Mouse (Mus musculus): ENCODE results near the gene Utp15. TPM values are rescaled to one million over a fixed set of nuclear protein-coding genes. Genes with fewer than 3 reads are reported as not detected.

Utp15 gene
- polyA plus RNA-seq, 1 experiment from 2014 or later: 42.2 TPM

GRCm38 (mm10) chr13:98290719-98291118 is 27.9 kb upstream of the Utp15 start:
- H3K4me2 ChIP-seq (replicated peaks): no peak overlapping the region
- ATAC-seq (ENCODE audit: insufficient number of reproducible peaks, insufficient read depth, low FRiP score, low TSS enrichment): no peak
- H3K27ac ChIP-seq: no peak overlapping the region
- H3K27me3 ChIP-seq: no peaks in the 10 kb centered on the region
- no peaks in the 10 kb centered on the region for H3K9me3 ChIP-seq
- no peaks in the 10 kb centered on the region for H3K36me3 ChIP-seq
- H3K9ac ChIP-seq: no peak overlapping the region
- WGBS: 46% methylated on average over 2 of the region's 2 CpGs
- no peak overlapping the region for H3K4me3 ChIP-seq
- no peaks in the 10 kb centered on the region for H3K4me1 ChIP-seq

DNA sequence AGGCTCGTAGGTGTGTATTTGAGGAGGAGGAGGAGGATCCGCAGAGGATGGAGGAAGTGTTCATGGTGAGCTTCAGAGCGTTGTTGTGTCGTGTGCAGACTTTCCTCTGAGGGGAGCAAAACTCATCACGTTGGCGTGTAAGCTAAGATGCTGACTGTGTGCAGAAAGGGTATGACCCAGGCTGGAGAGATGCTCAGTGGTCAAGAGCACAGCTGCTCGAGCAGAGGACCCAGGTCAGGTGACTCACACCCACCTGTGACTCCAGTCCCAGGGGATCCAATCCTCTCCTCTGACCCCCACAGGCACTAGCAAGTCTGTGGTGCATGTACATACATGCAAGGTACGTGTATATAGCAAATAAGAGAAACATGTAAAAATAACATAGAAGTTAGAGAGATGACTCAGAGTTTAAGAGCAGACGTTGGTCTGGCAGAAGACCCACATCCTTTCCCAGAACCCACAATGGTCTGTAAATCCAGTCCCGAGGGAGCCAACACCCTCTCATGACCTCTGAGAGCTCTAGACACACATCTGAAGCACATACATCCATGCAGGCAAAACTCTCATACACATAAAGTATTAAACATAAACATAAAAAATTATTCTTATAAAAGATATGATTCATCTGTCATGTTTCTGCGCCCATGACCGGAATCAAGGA is 18.3 kb upstream of the Utp15 start:
- ATAC-seq (ENCODE audit: insufficient number of reproducible peaks, insufficient read depth, low FRiP score, low TSS enrichment): no peak
- Histone ChIP-seq H3K9me3 (no peaks in the 10 kb centered on the region), H3K36me3 (no peaks in the 10 kb centered on the region), H3K4me2 (replicated peaks) (no peak overlapping the region), H3K9ac (no peak overlapping the region), H3K27ac (no peak overlapping the region), H3K4me3 (no peak overlapping the region), H3K4me1 (no peaks in the 10 kb centered on the region), H3K27me3 (no peaks in the 10 kb centered on the region)
- WGBS: 78% methylated on average over 12 of the region's 12 CpGs

- no peak within 1 kb of the TSS for H3K4me2 ChIP-seq (replicated peaks)
- H3K4me3 ChIP-seq: no peak within 1 kb of the TSS
- H3K9ac ChIP-seq: no peak within 1 kb of the TSS
- no peaks in the 10 kb centered on the region for H3K4me1 ChIP-seq
- WGBS: 84% methylated on average over 5 of the region's 5 CpGs
- no peak within 1 kb of the TSS for H3K27ac ChIP-seq
- H3K36me3 ChIP-seq: peaks cover 5% of the 10 kb centered on the region; the same call in 1 of the 2 replicates
- no peaks in the 10 kb centered on the region for H3K27me3 ChIP-seq
- ATAC-seq (ENCODE audit: insufficient number of reproducible peaks, insufficient read depth, low FRiP score, low TSS enrichment): no peak
- H3K9me3 ChIP-seq: no peaks in the 10 kb centered on the region
Measured at GRCm38 (mm10) chr13:98279686-98280085, 16.8 kb upstream of the Utp15 start, which contains the start of gene Gm21976. Gene Gm21976, plus strand, starts transcription at chr13:98279887.

DNA sequence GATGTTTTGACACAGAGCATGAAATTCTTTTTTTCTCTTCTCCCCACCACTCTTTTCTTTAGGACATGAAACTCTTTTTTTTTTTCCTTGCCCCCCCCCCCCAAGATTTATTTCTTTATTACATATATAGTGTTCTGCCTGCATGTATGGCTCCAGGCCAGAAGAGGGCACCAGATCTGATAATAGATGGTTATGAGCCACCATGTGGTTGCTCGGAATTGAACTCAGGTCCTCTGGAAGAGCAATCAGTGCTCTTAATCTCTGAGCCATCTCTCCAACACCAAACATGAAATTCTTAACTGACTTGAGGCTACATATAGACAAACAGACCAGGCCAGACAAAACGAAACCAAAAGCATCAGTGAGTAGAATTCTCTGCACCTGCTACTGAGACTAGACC is 14.7 kb upstream of the Utp15 start:
- H3K4me1 ChIP-seq: no peaks in the 10 kb centered on the region
- H3K9ac ChIP-seq: no peak overlapping the region
- no peak overlapping the region for H3K27ac ChIP-seq
- peaks cover 16% of the 10 kb centered on the region; the same call in 1 of the 2 replicates for H3K36me3 ChIP-seq
- H3K27me3 ChIP-seq: no peaks in the 10 kb centered on the region
- 85% methylated on average over 2 of the region's 2 CpGs for WGBS
- H3K4me2 ChIP-seq (replicated peaks): no peak overlapping the region
- no peaks in the 10 kb centered on the region for H3K9me3 ChIP-seq
- ATAC-seq (ENCODE audit: insufficient number of reproducible peaks, insufficient read depth, low FRiP score, low TSS enrichment): no peak
- no peak overlapping the region for H3K4me3 ChIP-seq

GRCm38 (mm10) chr13:98276253-98276652 is 13.4 kb upstream of the Utp15 start:
- no peak for ATAC-seq (ENCODE audit: insufficient number of reproducible peaks, insufficient read depth, low FRiP score, low TSS enrichment)

GRCm38 (mm10) chr13:98275646-98276045 is 12.8 kb upstream of the Utp15 start:
- H3K4me1 ChIP-seq: no peaks in the 10 kb centered on the region
- H3K9me3 ChIP-seq: no peaks in the 10 kb centered on the region
- no peak overlapping the region for H3K9ac ChIP-seq
- no peak overlapping the region for H3K4me3 ChIP-seq
- no peak overlapping the region for H3K27ac ChIP-seq
- WGBS: 80% methylated on average over 4 of the region's 4 CpGs
- H3K36me3 ChIP-seq: peaks cover 33% of the 10 kb centered on the region
- no peaks in the 10 kb centered on the region for H3K27me3 ChIP-seq
- H3K4me2 ChIP-seq (replicated peaks): no peak overlapping the region
- no peak for ATAC-seq (ENCODE audit: insufficient number of reproducible peaks, insufficient read depth, low FRiP score, low TSS enrichment)

More at GRCm38 (mm10) chr13:98276253-98276652, 13.4 kb upstream of the Utp15 start:
- peaks cover 27% of the 10 kb centered on the region for H3K36me3 ChIP-seq
- H3K27me3 ChIP-seq: no peaks in the 10 kb centered on the region
- H3K4me2 ChIP-seq (replicated peaks): no peak overlapping the region
- no peaks in the 10 kb centered on the region for H3K9me3 ChIP-seq
- no peak overlapping the region for H3K27ac ChIP-seq
- WGBS: 89% methylated on average over 7 of the region's 7 CpGs
- no peaks in the 10 kb centered on the region for H3K4me1 ChIP-seq
- H3K9ac ChIP-seq: no peak overlapping the region
- H3K4me3 ChIP-seq: no peak overlapping the region

DNA sequence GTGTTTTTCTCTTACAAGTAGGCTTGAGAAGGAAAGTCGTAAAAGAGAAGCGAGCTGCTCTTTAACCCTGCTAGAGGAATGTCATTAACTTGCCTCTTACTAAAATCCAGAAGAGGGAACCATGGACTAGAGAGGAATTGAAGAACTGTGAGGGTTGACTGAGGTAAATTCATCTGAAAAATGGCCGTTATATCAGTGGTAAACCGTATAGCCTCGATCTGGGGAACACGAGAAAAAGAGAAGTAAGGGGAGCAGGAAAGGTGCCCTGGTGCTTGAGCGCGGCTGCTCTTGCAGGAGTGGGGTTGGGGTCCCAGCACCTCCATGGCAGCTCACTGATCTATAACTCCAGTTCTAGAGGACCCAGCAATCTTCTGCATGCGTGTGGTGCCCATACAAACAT is 11.2 kb upstream of the Utp15 start:
- H3K36me3 ChIP-seq: peaks cover 39% of the 10 kb centered on the region
- no peak overlapping the region for H3K9ac ChIP-seq
- H3K27ac ChIP-seq: no peak overlapping the region
- H3K4me2 ChIP-seq (replicated peaks): no peak overlapping the region
- ATAC-seq (ENCODE audit: insufficient number of reproducible peaks, insufficient read depth, low FRiP score, low TSS enrichment): no peak
- no peaks in the 10 kb centered on the region for H3K9me3 ChIP-seq
- 90% methylated on average over 9 of the region's 9 CpGs for WGBS
- H3K4me3 ChIP-seq: no peak overlapping the region
- no peaks in the 10 kb centered on the region for H3K27me3 ChIP-seq
- H3K4me1 ChIP-seq: no peaks in the 10 kb centered on the region

GRCm38 (mm10) chr13:98264111-98264510 is 1.3 kb upstream of the Utp15 start:
- WGBS: 29% methylated on average over 5 of the region's 5 CpGs
- Histone ChIP-seq H3K27me3 (no peaks in the 10 kb centered on the region), H3K4me2 (replicated peaks) (peak overlapping the region; percentile 91), H3K27ac (no peak overlapping the region), H3K36me3 (peaks cover 12% of the 10 kb centered on the region; the same call in 1 of the 2 replicates), H3K4me3 (peak overlapping the region; percentile 73), H3K4me1 (peaks cover 18% of the 10 kb centered on the region), H3K9me3 (no peaks in the 10 kb centered on the region), H3K9ac (peak overlapping the region; percentile 32; the same call in 1 of the 2 replicates)
- no peak for ATAC-seq (ENCODE audit: insufficient number of reproducible peaks, insufficient read depth, low FRiP score, low TSS enrichment)

GRCm38 (mm10) chr13:98263458-98263987 is 682 bp upstream of the Utp15 start:
- H3K4me2 ChIP-seq (replicated peaks): peak overlapping the region; percentile 91
- peak overlapping the region; percentile 73 for H3K4me3 ChIP-seq
- WGBS: 2% methylated on average over 16 of the region's 16 CpGs
- ATAC-seq (ENCODE audit: insufficient number of reproducible peaks, insufficient read depth, low FRiP score, low TSS enrichment): 0 out of 2 replicates have a peak, but pooled peaks have one; percentile 18
- no peaks in the 10 kb centered on the region for H3K9me3 ChIP-seq
- peaks cover 18% of the 10 kb centered on the region for H3K4me1 ChIP-seq
- peaks cover 10% of the 10 kb centered on the region; the same call in 1 of the 2 replicates for H3K36me3 ChIP-seq
- peak overlapping the region; percentile 81 for H3K9ac ChIP-seq
- H3K27me3 ChIP-seq: no peaks in the 10 kb centered on the region
- H3K27ac ChIP-seq: peak overlapping the region; percentile 87

DNA sequence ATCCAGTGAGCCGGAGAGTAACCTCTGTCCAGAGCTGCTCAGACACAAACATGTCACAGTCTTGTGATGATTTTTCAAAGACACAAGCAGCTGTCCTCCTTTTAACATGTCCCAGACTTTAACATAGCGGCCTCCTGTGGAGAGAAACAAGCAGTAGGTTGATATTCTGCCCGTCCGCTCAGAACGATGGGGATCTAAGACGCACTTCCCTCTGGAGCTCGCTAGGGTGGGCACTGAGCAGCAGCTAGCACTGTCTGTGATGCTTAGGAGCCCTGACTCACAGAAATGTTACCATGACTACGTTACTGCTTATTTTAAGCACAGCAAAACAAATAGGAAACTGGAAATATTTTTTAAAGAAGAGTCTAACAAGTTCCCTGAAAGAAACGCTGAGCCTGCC is 7.9 kb downstream of the Utp15 start:
- H3K4me3 ChIP-seq: no peak overlapping the region
- no peaks in the 10 kb centered on the region for H3K27me3 ChIP-seq
- no peaks in the 10 kb centered on the region for H3K9me3 ChIP-seq
- H3K9ac ChIP-seq: no peak overlapping the region
- H3K4me2 ChIP-seq (replicated peaks): no peak overlapping the region
- 74% methylated on average over 9 of the region's 9 CpGs for WGBS
- peaks cover 66% of the 10 kb centered on the region for H3K36me3 ChIP-seq
- H3K4me1 ChIP-seq: no peaks in the 10 kb centered on the region
- ATAC-seq (ENCODE audit: insufficient number of reproducible peaks, insufficient read depth, low FRiP score, low TSS enrichment): no peak
- H3K27ac ChIP-seq: no peak overlapping the region

DNA sequence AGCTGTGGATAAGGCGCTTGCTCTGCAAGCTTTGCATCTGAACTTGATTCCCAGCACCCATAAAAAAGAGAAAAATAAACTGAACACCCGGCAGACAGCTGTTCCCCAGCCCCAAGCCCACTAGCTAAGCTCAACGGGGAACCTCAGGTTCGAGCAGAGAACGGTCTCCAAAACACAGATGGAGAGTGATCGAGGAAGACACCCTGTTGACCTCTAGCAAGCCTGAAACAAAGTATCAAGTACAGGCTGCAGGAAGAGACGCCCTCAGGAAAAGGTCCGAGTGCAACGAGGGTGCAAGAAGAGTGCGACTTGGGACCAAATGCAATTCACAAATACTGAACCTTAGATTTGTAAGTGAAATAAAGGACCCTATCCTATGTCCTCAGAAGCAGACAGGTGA is 13.2 kb downstream of the Utp15 start:
- H3K36me3 ChIP-seq: peaks cover 59% of the 10 kb centered on the region
- WGBS: 83% methylated on average over 10 of the region's 10 CpGs

GRCm38 (mm10) chr13:98245386-98245785 is 17.5 kb downstream of the Utp15 start:
- no peak overlapping the region for H3K27ac ChIP-seq
- no peak overlapping the region for H3K4me2 ChIP-seq (replicated peaks)
- no peaks in the 10 kb centered on the region for H3K27me3 ChIP-seq
- H3K9me3 ChIP-seq: no peaks in the 10 kb centered on the region
- H3K4me3 ChIP-seq: no peak overlapping the region
- no peaks in the 10 kb centered on the region for H3K4me1 ChIP-seq
- H3K9ac ChIP-seq: no peak overlapping the region
- 77% methylated on average over 7 of the region's 7 CpGs for WGBS
- no peak for ATAC-seq (ENCODE audit: insufficient number of reproducible peaks, insufficient read depth, low FRiP score, low TSS enrichment)
- H3K36me3 ChIP-seq: peaks cover 26% of the 10 kb centered on the region

More for the DNA sequence above, 13.2 kb downstream of the Utp15 start:
- H3K4me1 ChIP-seq: no peaks in the 10 kb centered on the region
- H3K9ac ChIP-seq: no peak overlapping the region
- H3K27ac ChIP-seq: no peak overlapping the region
- no peaks in the 10 kb centered on the region for H3K27me3 ChIP-seq
- no peak overlapping the region for H3K4me2 ChIP-seq (replicated peaks)
- H3K9me3 ChIP-seq: no peaks in the 10 kb centered on the region
- H3K4me3 ChIP-seq: no peak overlapping the region
- no peak for ATAC-seq (ENCODE audit: insufficient number of reproducible peaks, insufficient read depth, low FRiP score, low TSS enrichment)
